Mouse (Mus musculus) CH12.LX (cell line): ENCODE results near the gene Ntn3. TPM values are rescaled to one million over a fixed set of nuclear protein-coding genes. Genes with fewer than 3 reads are reported as not detected.
A peak's percentile ranks its signal among the peaks of the same experiment; 100 is the strongest.

Source experiments
- DNase-seq: peaks from one replicate; pipeline ENCODE4 v3.0.0-alpha.2; 2013; ENCODE audit errors: extremely low read depth
- H3K27ac ChIP-seq: 2 replicates; pipeline ENCODE4 v1.5.1; 2012; ENCODE audit warnings: low read depth, mild to moderate bottlenecking, control low read depth, moderate library complexity; ENCODE audit not compliant: insufficient read depth
- H3K27me3 ChIP-seq: replicated peaks from 2 replicates; pipeline ENCODE3; 2012; ENCODE audit warnings: inconsistent platforms
- H3K36me3 ChIP-seq, 2 experiments: replicated peaks in 1 of 2; 2 replicates each; pipeline versions ENCODE3 to v1.6.1; 2012; ENCODE audit warnings: inconsistent platforms in 1 of 2, low read length in 1 of 2, mild to moderate bottlenecking in 1 of 2, mixed read lengths in 1 of 2, moderate library complexity in 1 of 2; ENCODE audit not compliant: control insufficient read depth in 1 of 2, insufficient read depth in 1 of 2
- H3K4me1 ChIP-seq, 2 experiments: 2 replicates each; pipeline ENCODE4 v1.6.1; 2012; ENCODE audit warnings: inconsistent platforms in 1 of 2, moderate library complexity in 1 of 2; ENCODE audit not compliant: insufficient read depth in 2 of 2, control insufficient read depth in 1 of 2
- H3K4me2 ChIP-seq: 2 replicates; pipeline ENCODE4 v1.6.1; 2012; ENCODE audit warnings: low read depth, mild to moderate bottlenecking, control low read depth; ENCODE audit not compliant: poor library complexity, insufficient read depth, severe bottlenecking
- H3K4me3 ChIP-seq, 3 experiments: fragments of 150-350 bp in 1 of 3; sonication (generic) in 1 of 3; replicated peaks in 1 of 3; 2 replicates each; pipeline versions ENCODE3 to v1.5.1; 2011 to 2012; ENCODE audit warnings: low read depth in 2 of 3, low read length in 2 of 3, mild to moderate bottlenecking in 2 of 3, moderate library complexity in 2 of 3, control low read depth in 1 of 3, improper control_type of control experiment in 1 of 3, inconsistent platforms in 1 of 3, mixed read lengths in 1 of 3; ENCODE audit not compliant: poor library complexity in 1 of 3
- H3K79me2 ChIP-seq: replicated peaks from 2 replicates; pipeline ENCODE4 v1.6.1; 2012; ENCODE audit warnings: mild to moderate bottlenecking, moderate library complexity; ENCODE audit not compliant: control insufficient read depth, poor library complexity, insufficient read depth, severe bottlenecking; ENCODE audit errors: extremely low read depth
- H3K9ac ChIP-seq: 2 replicates; pipeline ENCODE4 v1.6.1; 2012; ENCODE audit warnings: low read depth, mild to moderate bottlenecking, control low read depth, moderate library complexity; ENCODE audit not compliant: insufficient read depth
- H3K9me3 ChIP-seq: replicated peaks from 2 replicates; pipeline ENCODE3; 2012; ENCODE audit warnings: low read length, inconsistent platforms, mixed read lengths
- CTCF ChIP-seq, 2 experiments: IDR thresholded peaks in 1 of 2; conservative IDR thresholded peaks in 1 of 2; 2 replicates each; pipeline ENCODE4 v1.5.1; 2011 to 2012; ENCODE audit warnings: low read depth in 2 of 2, low read length in 2 of 2, improper control_type of control experiment in 1 of 2, inconsistent platforms in 1 of 2, mild to moderate bottlenecking in 1 of 2, moderate library complexity in 1 of 2
- E2F4 ChIP-seq: IDR thresholded peaks from 2 replicates; pipeline ENCODE4 v1.6.1; 2011; ENCODE audit warnings: low read depth, low read length, improper control_type of control experiment; ENCODE audit not compliant: insufficient replicate concordance
- HCFC1 ChIP-seq: IDR thresholded peaks from 2 replicates; pipeline ENCODE4 v1.6.1; 2012; ENCODE audit warnings: low read depth, mild to moderate bottlenecking, inconsistent platforms, low read length, improper control_type of control experiment
- IRF4 ChIP-seq: IDR thresholded peaks from 2 replicates; pipeline ENCODE4 v1.6.1; 2014; ENCODE audit warnings: low read depth, mild to moderate bottlenecking, inconsistent platforms, low read length, improper control_type of control experiment
- JUND ChIP-seq: conservative IDR thresholded peaks from 2 replicates; pipeline ENCODE4 v1.6.1; 2011; ENCODE audit warnings: low read depth, low read length, improper control_type of control experiment
- KAT2A ChIP-seq: IDR thresholded peaks from 2 replicates; pipeline ENCODE4 v1.6.1; 2012; ENCODE audit warnings: low read length, improper control_type of control experiment, inconsistent platforms; ENCODE audit not compliant: insufficient replicate concordance
- MAX ChIP-seq: IDR thresholded peaks from 2 replicates; pipeline ENCODE4 v1.6.1; 2011; ENCODE audit warnings: low read length, improper control_type of control experiment
- MYC ChIP-seq: IDR thresholded peaks from 2 replicates; pipeline ENCODE4 v1.6.1; 2011; ENCODE audit warnings: low read depth, mild to moderate bottlenecking, improper control_type of control experiment, low read length
- NRF1 ChIP-seq: IDR thresholded peaks from 2 replicates; pipeline ENCODE4 v1.6.1; 2014; ENCODE audit warnings: low read depth, mild to moderate bottlenecking, inconsistent platforms, low read length, improper control_type of control experiment, moderate library complexity
- PAX5 ChIP-seq: IDR thresholded peaks from 2 replicates; pipeline ENCODE4 v1.6.1; 2012; ENCODE audit warnings: low read length, inconsistent platforms, mixed read lengths
- POLR2A ChIP-seq: IDR thresholded peaks from 2 replicates; pipeline ENCODE4 v1.6.1; 2011; ENCODE audit warnings: low read depth, mild to moderate bottlenecking, improper control_type of control experiment, low read length
- POLR2AphosphoS2 ChIP-seq: IDR thresholded peaks from 2 replicates; pipeline ENCODE4 v1.6.1; 2011; ENCODE audit warnings: low read depth, low read length, improper control_type of control experiment
- RAD21 ChIP-seq: IDR thresholded peaks from 2 replicates; pipeline ENCODE4 v1.6.1; 2011; ENCODE audit warnings: low read depth, mild to moderate bottlenecking, low read length, improper control_type of control experiment, moderate library complexity
- RCOR1 ChIP-seq: conservative IDR thresholded peaks from 2 replicates; pipeline ENCODE4 v1.6.1; 2012; ENCODE audit warnings: low read depth, mild to moderate bottlenecking, inconsistent platforms, low read length, improper control_type of control experiment
- SMC3 ChIP-seq: IDR thresholded peaks from 2 replicates; pipeline ENCODE4 v1.6.1; 2011; ENCODE audit warnings: low read depth, low read length, improper control_type of control experiment
- TCF12 ChIP-seq: IDR thresholded peaks from 2 replicates; pipeline ENCODE4 v1.6.1; 2014; ENCODE audit warnings: low read depth, mild to moderate bottlenecking, inconsistent platforms, low read length, improper control_type of control experiment
- UBTF ChIP-seq: IDR thresholded peaks from 2 replicates; pipeline ENCODE4 v1.6.1; 2012; ENCODE audit warnings: low read depth, mild to moderate bottlenecking, inconsistent platforms, low read length, improper control_type of control experiment, moderate library complexity
- USF1 ChIP-seq: IDR thresholded peaks from 2 replicates; pipeline ENCODE4 v1.6.1; 2014; ENCODE audit warnings: low read depth, mild to moderate bottlenecking, inconsistent platforms, low read length, improper control_type of control experiment
- ZC3H11A ChIP-seq: IDR thresholded peaks from 2 replicates; pipeline ENCODE4 v1.6.1; 2012; ENCODE audit warnings: low read depth, mild to moderate bottlenecking, inconsistent platforms, low read length, improper control_type of control experiment
- ZKSCAN1 ChIP-seq: IDR thresholded peaks from 2 replicates; pipeline ENCODE4 v1.6.1; 2012; ENCODE audit warnings: low read depth, inconsistent platforms, low read length, improper control_type of control experiment, borderline replicate concordance
- dilution Hi-C: fragments of 300-500 bp; cut with MboI; formaldehyde crosslinking; loops from 2 replicates; pipeline ENCODE4 v1.14.3; 2020; ENCODE audit warnings: low sequenced_read_pairs; ENCODE audit not compliant: extremely low pct_unique_long_range_greater_than_20kb, extremely low pct_ligation_motif_present
- in situ Hi-C: fragments of 300-500 bp; cut with MboI; formaldehyde crosslinking; loops from 3 replicates; pipeline ENCODE4 v1.14.3; 2019; ENCODE audit warnings: low sequenced_read_pairs, low pct_ligation_motif_present, low pct_unique_long_range_greater_than_20kb, mixed read lengths
- polyA plus RNA-seq: library from polyadenylated mRNA; unstranded; fragments of >175 nt; gene quantifications from 2 replicates; pipeline ENCODE4 v1.2.1, GENCODE M21; 2012; ENCODE audit warnings: low read depth; ENCODE audit not compliant: insufficient read length
- total RNA-seq, 2 experiments: library from RNA; depleted of rRNA; stranded (reverse); fragments of 300-350 nt in 1 of 2; fragments of >200 nt in 1 of 2; gene quantifications; 2 replicates each; pipeline ENCODE4 v1.2.3; 2012 to 2014

Gene Ntn3
- total and polyA plus RNA-seq, 3 experiments, result 0.08 to 0.10 TPM; not detected in 1

- Histone ChIP-seq H3K36me3 (peaks cover 15 to 19% of the 10 kb centered on the region in 2 experiments), H3K79me2 (peaks cover 26% of the 10 kb centered on the region), H3K4me2 (no peak overlapping the region), H3K9me3 (no peaks in the 10 kb centered on the region), H3K4me3 (no peak overlapping the region), H3K27me3 (no peaks in the 10 kb centered on the region), H3K4me1 (peaks cover 17 to 52% of the 10 kb centered on the region in 2 experiments), H3K9ac (no peak overlapping the region), H3K27ac (no peak overlapping the region)
- in situ Hi-C loops, result no loop called here
- TF ChIP-seq CTCF (conservative IDR thresholded peaks at IDR 0.05 in 1 of 2, IDR thresholded peaks at IDR 0.05 in 1 of 2; ENCODE audit: low read depth in 2 of 2, low read length in 2 of 2), result no peak
- TF ChIP-seq RCOR1, result no peak
- TF ChIP-seq RAD21, result no peak
- TF ChIP-seq POLR2A, result no peak
- TF ChIP-seq KAT2A, result no peak
- TF ChIP-seq NRF1, result no peak
- TF ChIP-seq IRF4, result no peak
- TF ChIP-seq SMC3, result no peak
- TF ChIP-seq HCFC1, result no peak
- no peak for DNase-seq
- dilution Hi-C loops, result no loop called here
Measured at GRCm38 (mm10) chr17:24170729-24171128, 38.6 kb downstream of the Ntn3 start.

- dilution Hi-C loops (no loop called here), in situ Hi-C loops (no loop called here)
- H3K36me3 ChIP-seq, result peaks cover 19 to 25% of the 10 kb centered on the region in 2 experiments
- H3K9ac ChIP-seq, result peak overlapping the region; percentile 83; the same call in 1 of the 2 replicates
- peaks cover 26% of the 10 kb centered on the region for H3K79me2 ChIP-seq
- H3K27me3 ChIP-seq, result no peaks in the 10 kb centered on the region
- peaks cover 17 to 58% of the 10 kb centered on the region in 2 experiments for H3K4me1 ChIP-seq
- no peak for DNase-seq
- H3K4me2 ChIP-seq, result peak overlapping the region; percentile 53; the same call in 1 of the 2 replicates
- H3K27ac ChIP-seq, result no peak overlapping the region
- peak overlapping the region; percentile 78 to 96 (median 84) for H3K4me3 ChIP-seq
- TF ChIP-seq ZKSCAN1 (no peak), PAX5 (no peak), RAD21 (no peak), SMC3 (no peak), POLR2AphosphoS2 (no peak), NRF1 (no peak), TCF12 (no peak), MYC (no peak), JUND (no peak), RCOR1 (no peak), E2F4 (no peak), HCFC1 (no peak), UBTF (no peak), USF1 (no peak), MAX (no peak), IRF4 (no peak), ZC3H11A (no peak)
- H3K9me3 ChIP-seq, result no peaks in the 10 kb centered on the region
Measured at GRCm38 (mm10) chr17:24170125-24170524, 39.2 kb downstream of the Ntn3 start.
